Mouse (Mus musculus): ENCODE measurements around the gene Enpp1. TPM values are rescaled to one million over a fixed set of nuclear protein-coding genes. Genes with fewer than 3 reads are reported as not detected.

The Enpp1 gene
- polyA plus RNA-seq, 1 experiment from 2014 or later = 2.0 TPM

DNA sequence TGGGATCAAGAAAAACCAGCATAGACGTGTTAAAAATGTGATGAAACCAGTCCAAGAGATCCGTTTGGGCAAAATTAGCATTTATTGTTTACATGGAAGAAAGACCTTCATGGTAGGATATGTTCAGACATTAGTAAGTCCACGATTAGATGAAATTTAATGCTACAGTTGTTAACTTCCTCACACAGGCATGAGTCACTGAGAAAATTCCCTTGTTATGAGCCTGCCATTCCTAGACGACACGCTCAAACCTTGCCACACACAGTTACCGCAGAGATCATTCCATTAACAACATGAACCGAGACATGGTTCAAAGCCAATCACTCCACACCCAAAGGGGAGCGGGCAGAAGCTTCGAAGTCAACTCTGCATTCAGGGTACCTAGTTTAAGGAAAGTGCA, 122.7 kb downstream of the Enpp1 start:
- no peak overlapping the region for H3K27ac ChIP-seq
- H3K36me3 ChIP-seq = no peaks in the 10 kb centered on the region
- H3K4me1 ChIP-seq = no peaks in the 10 kb centered on the region
- ATAC-seq (ENCODE audit: low FRiP score, low read depth) = no peak
- WGBS = 95% methylated on average over 9 of the region's 9 CpGs
- no peaks in the 10 kb centered on the region for H3K27me3 ChIP-seq (replicated peaks)
- H3K4me2 ChIP-seq (replicated peaks) = no peak overlapping the region
- H3K4me3 ChIP-seq = no peak overlapping the region
- no peaks in the 10 kb centered on the region for H3K9me3 ChIP-seq
- H3K9ac ChIP-seq = no peak overlapping the region

- Histone ChIP-seq H3K36me3 (no peaks in the 10 kb centered on the region), H3K4me2 (replicated peaks) (no peak overlapping the region), H3K27me3 (replicated peaks) (no peaks in the 10 kb centered on the region), H3K27ac (no peak overlapping the region), H3K9me3 (no peaks in the 10 kb centered on the region), H3K4me1 (no peaks in the 10 kb centered on the region), H3K9ac (no peak overlapping the region), H3K4me3 (no peak overlapping the region)
- WGBS = 85% methylated on average over 4 of the region's 4 CpGs
- ATAC-seq (ENCODE audit: low FRiP score, low read depth) = no peak
Observed at GRCm38 (mm10) chr10:24588824-24589223, 123.1 kb downstream of the Enpp1 start.

Other genes with a start within 250 kb of the Enpp1 start
- 3.9 and 5.9 TPM in 2 replicates for gene Ccn2, start 116.7 kb downstream of the Enpp1 start, polyA plus RNA-seq (2016; fragmentation: Nextera tagmentation; extraction: Ambion mirVana)
- gene Enpp3, start 130.7 kb upstream of the Enpp1 start, polyA plus RNA-seq (2016; fragmentation: Nextera tagmentation; extraction: Ambion mirVana) = 6.6 and 6.8 TPM in 2 replicates
- 28.1 and 33.5 TPM in 2 replicates for gene Med23, start 157.8 kb upstream of the Enpp1 start, polyA plus RNA-seq (2016; fragmentation: Nextera tagmentation; extraction: Ambion mirVana)
- gene Arg1, start 215.3 kb upstream of the Enpp1 start, polyA plus RNA-seq (2016; fragmentation: Nextera tagmentation; extraction: Ambion mirVana) = 8.6 and 9.2 TPM in 2 replicates